Mouse (Mus musculus) liver, adult (tissue): Measurements from ENCODE around the gene Lrsam1.

Experiments used
- GATA4 ChIP-seq: IDR thresholded peaks from 2 replicates; pipeline ENCODE4 v1.6.1; 2014; ENCODE audit warnings: mild to moderate bottlenecking, low read length; ENCODE audit not compliant: insufficient replicate concordance

Lrsam1 gene

GRCm38 (mm10) chr2:32918391-32918790 lies 43.0 kb downstream of the Lrsam1 start:
- TF ChIP-seq GATA4 = no peak

GRCm38 (mm10) chr2:32917526-32917925 lies 43.9 kb downstream of the Lrsam1 start:
- no peak for TF ChIP-seq GATA4

- no peak; the same call in 1 of the 2 replicates for TF ChIP-seq GATA4
Measured at GRCm38 (mm10) chr2:32914896-32915295, 46.5 kb downstream of the Lrsam1 start.

- TF ChIP-seq GATA4 = no peak
Measured at GRCm38 (mm10) chr2:32914362-32914761, 47.1 kb downstream of the Lrsam1 start.

- TF ChIP-seq GATA4 = no peak
Measured at GRCm38 (mm10) chr2:32912210-32912804, 49.1 kb downstream of the Lrsam1 start.

GRCm38 (mm10) chr2:32911639-32912182 lies 49.7 kb downstream of the Lrsam1 start:
- no peak for TF ChIP-seq GATA4

- no peak for TF ChIP-seq GATA4
Measured at GRCm38 (mm10) chr2:32908796-32909195, 52.6 kb downstream of the Lrsam1 start.

GRCm38 (mm10) chr2:32908272-32908671 lies 53.1 kb downstream of the Lrsam1 start:
- TF ChIP-seq GATA4 = no peak

GRCm38 (mm10) chr2:32907442-32907841 lies 54.0 kb downstream of the Lrsam1 start:
- TF ChIP-seq GATA4 = no peak

- TF ChIP-seq GATA4 = no peak
Measured at GRCm38 (mm10) chr2:32905297-32905696, 56.1 kb downstream of the Lrsam1 start.

GRCm38 (mm10) chr2:32904637-32905036 lies 56.8 kb downstream of the Lrsam1 start:
- TF ChIP-seq GATA4 = no peak

GRCm38 (mm10) chr2:32903470-32903869 lies 57.9 kb downstream of the Lrsam1 start:
- no peak for TF ChIP-seq GATA4

- no peak for TF ChIP-seq GATA4
Measured at GRCm38 (mm10) chr2:32902126-32902525, 59.3 kb downstream of the Lrsam1 start.

- TF ChIP-seq GATA4 = no peak
Measured at GRCm38 (mm10) chr2:32898983-32899382, 62.4 kb downstream of the Lrsam1 start.

GRCm38 (mm10) chr2:32896507-32897147 lies 64.8 kb downstream of the Lrsam1 start:
- no peak for TF ChIP-seq GATA4

- TF ChIP-seq GATA4 = no peak
Measured at GRCm38 (mm10) chr2:32895606-32896106, 65.8 kb downstream of the Lrsam1 start.
